Mouse (Mus musculus) naive thymus-derived CD4-positive, alpha-beta T cell, adult 2 months (primary cell): Measurements from ENCODE around the gene Ccr5.

Experiments
- DNase-seq: peaks from one replicate; pipeline ENCODE4 v3.0.0-alpha.2; 2011; ENCODE audit warnings: low read depth

The Ccr5 gene

DNA sequence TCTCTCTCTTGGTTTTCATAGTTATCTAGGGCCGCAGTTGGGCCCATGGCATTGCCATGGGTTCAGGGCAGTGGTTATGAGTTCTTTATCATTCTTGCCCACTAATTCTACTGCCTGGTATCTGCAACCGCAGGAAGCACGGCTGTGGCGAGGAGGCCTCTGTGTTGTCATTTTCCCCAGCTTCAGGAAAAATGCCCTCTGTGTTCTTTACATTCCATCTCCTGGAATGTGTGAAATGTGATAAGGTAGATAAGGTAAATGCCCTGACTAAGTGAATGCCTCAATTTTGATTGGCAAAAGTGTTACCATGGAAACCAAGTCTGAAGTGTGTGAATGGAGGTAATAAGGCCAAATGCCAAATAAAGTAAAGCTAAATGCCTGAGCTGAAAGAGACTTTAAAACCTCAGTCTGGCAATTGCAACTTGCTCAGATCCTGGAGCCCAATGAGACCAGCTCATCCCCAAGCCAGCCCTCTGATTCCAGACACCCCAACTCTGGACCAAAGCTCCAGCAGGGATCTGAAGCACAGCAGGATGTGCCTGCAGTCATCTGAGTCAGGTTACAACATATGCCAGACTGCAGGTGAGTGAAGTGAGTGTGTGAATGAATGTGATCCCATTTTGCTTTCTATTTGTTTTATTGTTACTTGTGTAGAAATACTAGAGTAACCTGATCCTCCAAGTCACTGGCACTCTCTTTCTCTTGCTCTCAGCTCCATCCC, 16.9 kb downstream of the Ccr5 start:
- DNase-seq: no peak

DNA sequence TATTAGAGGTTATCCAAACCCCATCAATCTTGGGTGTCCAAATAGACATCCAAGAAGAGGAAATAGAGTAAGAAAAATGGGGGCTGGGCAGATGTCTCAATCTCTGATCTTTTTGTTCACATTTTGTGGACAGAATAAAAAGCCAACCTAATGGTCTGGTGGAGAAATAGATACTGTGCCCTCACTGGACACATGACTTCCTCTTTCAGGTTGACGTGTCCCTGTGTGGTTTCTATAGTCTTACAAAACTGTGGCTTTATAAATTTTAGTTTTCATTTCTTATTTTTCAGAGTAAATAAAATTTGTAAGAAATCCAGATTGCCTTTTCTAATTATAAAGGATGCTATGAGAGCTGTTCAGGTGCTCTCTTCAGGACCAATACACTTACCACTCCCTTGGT, 22.3 kb downstream of the Ccr5 start:
- DNase-seq: no peak

GRCm38 (mm10) chr9:124146307-124146706, 25.0 kb downstream of the Ccr5 start:
- DNase-seq: no peak
